Mouse (Mus musculus) layer of hippocampus, adult 9-10 months (tissue): ENCODE results near the gene Gng2.
A peak's percentile ranks its signal among the peaks of the same experiment; 100 is the strongest.

ENCODE experiments used
- DNase-seq: peaks from one replicate; pipeline ENCODE4 v3.0.0; 2022; ENCODE audit warnings: low spot score

Gene Gng2

GRCm38 (mm10) chr14:19860281-19860680 lies 117.1 kb downstream of the Gng2 start:
- DNase-seq = no peak

- peak; percentile 39 for DNase-seq
Observed at GRCm38 (mm10) chr14:19858808-19859776, 118.3 kb downstream of the Gng2 start.

GRCm38 (mm10) chr14:19858279-19858678 lies 119.1 kb downstream of the Gng2 start:
- no peak for DNase-seq

- no peak for DNase-seq
Observed at GRCm38 (mm10) chr14:19853471-19853870, 124.0 kb downstream of the Gng2 start.

- peak; percentile 69 for DNase-seq
Observed at GRCm38 (mm10) chr14:19839600-19840332, 137.7 kb downstream of the Gng2 start.

GRCm38 (mm10) chr14:19836289-19836688 lies 141.1 kb downstream of the Gng2 start:
- no peak for DNase-seq

GRCm38 (mm10) chr14:19825481-19825880 lies 151.9 kb downstream of the Gng2 start:
- DNase-seq = no peak

- DNase-seq = peak; percentile 60
Observed at GRCm38 (mm10) chr14:19823321-19824142, 153.9 kb downstream of the Gng2 start, which contains the start of gene Rtraf. Rtraf (minus strand) TSS chr14:19823824.
